Mouse (Mus musculus) heart, embryonic 13.5 days (tissue): ENCODE measurements around the gene Tbc1d10a. TPM values are rescaled to one million over a fixed set of nuclear protein-coding genes. Genes with fewer than 3 reads are reported as not detected.
A peak's percentile ranks its signal among the peaks of the same experiment; 100 is the strongest.

Source experiments
- ATAC-seq: fragments of 200-750 bp; cut with Nextera tagmentation; 2 replicates; pipeline ENCODE4 v1.8.0; 2017; ENCODE audit warnings: moderate TSS enrichment; ENCODE audit not compliant: insufficient number of reproducible peaks, low FRiP score, low TSS enrichment; ENCODE audit errors: extremely low read depth
- H3K27ac ChIP-seq: fragments of 300-500 bp; sonication (generic); replicated peaks from 2 replicates; pipeline ENCODE4 v1.5.1; 2015; ENCODE audit warnings: moderate library complexity, mild to moderate bottlenecking, inconsistent platforms
- H3K27me3 ChIP-seq: fragments of 300-500 bp; sonication (generic); replicated peaks from 2 replicates; pipeline ENCODE4 v1.6.1; 2015; ENCODE audit warnings: mild to moderate bottlenecking, inconsistent platforms
- H3K36me3 ChIP-seq: fragments of 300-500 bp; sonication (generic); 2 replicates; pipeline ENCODE4 v1.6.1; 2015; ENCODE audit warnings: mild to moderate bottlenecking, inconsistent platforms
- H3K4me1 ChIP-seq: fragments of 300-500 bp; sonication (generic); 2 replicates; pipeline ENCODE4 v1.6.1; 2015; ENCODE audit warnings: inconsistent platforms
- H3K4me2 ChIP-seq: fragments of 300-500 bp; sonication (generic); 2 replicates; pipeline ENCODE4 v1.6.1; 2015; ENCODE audit warnings: inconsistent platforms, mild to moderate bottlenecking, moderate library complexity
- H3K4me3 ChIP-seq: fragments of 300-500 bp; sonication (generic); 2 replicates; pipeline ENCODE4 v1.5.1; 2015; ENCODE audit warnings: moderate library complexity, mild to moderate bottlenecking, inconsistent platforms
- H3K9ac ChIP-seq: fragments of 300-500 bp; sonication (generic); 2 replicates; pipeline ENCODE4 v1.6.1; 2015; ENCODE audit warnings: inconsistent platforms, mild to moderate bottlenecking, moderate library complexity
- H3K9me3 ChIP-seq: fragments of 300-500 bp; sonication (generic); 2 replicates; pipeline ENCODE4 v1.6.1; 2016; ENCODE audit warnings: inconsistent platforms
- WGBS: fragments of 180-500 bp; shearing (Covaris S2); methylation state at CpG from one replicate; pipeline ENCODE4 v1.1.7; 2015; ENCODE audit warnings: mixed read lengths; 5-methylcytosine and 5-hydroxymethylcytosine counted together
- polyA plus RNA-seq: library from polyadenylated mRNA; unstranded; fragments of >200 nt; fragmentation: Nextera tagmentation; extraction: Ambion mirVana; gene quantifications from 2 replicates; pipeline ENCODE4 v1.2.1, GENCODE M21; 2015

Gene Tbc1d10a
- polyA plus RNA-seq, 1 experiment from 2014 or later, result 13.6 TPM

DNA sequence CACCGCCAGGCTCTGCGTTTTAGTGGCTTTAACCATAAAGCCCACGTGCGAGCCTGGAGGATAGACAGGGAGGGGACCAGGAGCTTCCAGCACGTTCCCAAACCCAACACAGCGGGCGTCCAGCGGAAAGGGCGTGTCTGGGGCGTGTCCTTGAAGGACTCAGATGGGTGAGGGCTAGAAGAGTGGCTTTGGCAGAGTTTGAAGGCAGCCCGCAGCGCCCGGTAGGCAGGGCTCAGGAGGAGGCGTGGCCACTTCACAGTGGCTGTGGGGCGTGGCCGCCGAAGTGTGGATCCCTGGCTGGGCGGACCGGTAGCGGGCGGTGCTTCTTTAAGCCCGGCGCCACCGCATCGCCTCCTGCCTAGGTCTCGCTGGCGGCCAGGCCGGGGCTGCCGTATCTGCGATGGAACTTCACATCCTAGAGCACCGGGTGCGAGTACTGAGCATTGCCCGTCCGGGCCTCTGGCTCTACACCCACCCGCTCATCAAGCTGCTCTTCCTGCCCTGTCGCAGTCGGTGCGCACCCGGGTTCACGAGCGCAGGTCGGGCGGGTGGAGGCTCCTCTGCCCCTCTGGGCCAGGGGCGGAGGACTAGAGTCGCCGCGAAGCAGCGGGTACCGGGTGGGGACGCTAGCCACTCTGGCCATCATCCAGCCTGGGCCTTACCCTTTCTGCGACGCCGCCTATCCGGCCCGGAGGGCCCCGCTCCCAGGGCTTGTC lies 31.5 kb downstream of the Tbc1d10a start, which contains the start of gene Castor1:
Gene Castor1, plus strand, starts transcription at position 312 of the 716 bp plus-strand sequence.
- peak; percentile 94 for ATAC-seq
- Histone ChIP-seq H3K4me3 (peak within 1 kb of the TSS; percentile 60), H3K27me3 (peaks cover 35% of the 10 kb centered on the region), H3K4me2 (peak within 1 kb of the TSS; percentile 92), H3K9me3 (no peaks in the 10 kb centered on the region), H3K27ac (peak within 1 kb of the TSS; percentile 72), H3K36me3 (peaks cover 26% of the 10 kb centered on the region), H3K4me1 (peaks cover 32% of the 10 kb centered on the region), H3K9ac (peak within 1 kb of the TSS; percentile 83)
- 2% methylated on average over 55 of the region's 56 CpGs for WGBS

DNA sequence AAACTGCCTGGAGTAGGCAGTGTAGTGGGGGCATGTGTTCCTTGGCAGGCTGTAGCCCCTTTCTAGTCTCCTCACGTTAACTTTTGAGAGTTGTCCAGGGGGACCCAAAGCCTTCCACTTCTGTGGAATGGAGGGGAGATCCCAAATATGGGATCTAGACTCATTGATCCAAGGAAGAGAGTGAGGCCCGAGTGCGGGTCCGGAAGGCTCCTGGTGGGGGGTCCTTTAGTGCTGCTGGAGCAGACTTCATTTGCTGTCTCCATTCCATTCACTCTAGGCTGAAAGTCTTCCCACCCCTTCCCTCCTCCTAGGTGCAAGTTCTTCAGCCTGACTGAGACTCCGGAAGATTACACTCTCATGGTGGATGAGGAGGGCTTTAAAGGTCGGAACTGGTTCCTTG lies 32.0 kb downstream of the Tbc1d10a start:
- no peak for ATAC-seq
- peak overlapping the region; percentile 92 for H3K4me2 ChIP-seq
- H3K9me3 ChIP-seq, result no peaks in the 10 kb centered on the region
- peak overlapping the region; percentile 60 for H3K4me3 ChIP-seq
- H3K4me1 ChIP-seq, result peaks cover 35% of the 10 kb centered on the region
- peaks cover 21% of the 10 kb centered on the region for H3K36me3 ChIP-seq
- peaks cover 35% of the 10 kb centered on the region for H3K27me3 ChIP-seq
- WGBS, result 8% methylated on average over 6 of the region's 6 CpGs
- peak overlapping the region; percentile 83 for H3K9ac ChIP-seq
- H3K27ac ChIP-seq, result peak overlapping the region; percentile 15; the same call in 1 of the 2 replicates

DNA sequence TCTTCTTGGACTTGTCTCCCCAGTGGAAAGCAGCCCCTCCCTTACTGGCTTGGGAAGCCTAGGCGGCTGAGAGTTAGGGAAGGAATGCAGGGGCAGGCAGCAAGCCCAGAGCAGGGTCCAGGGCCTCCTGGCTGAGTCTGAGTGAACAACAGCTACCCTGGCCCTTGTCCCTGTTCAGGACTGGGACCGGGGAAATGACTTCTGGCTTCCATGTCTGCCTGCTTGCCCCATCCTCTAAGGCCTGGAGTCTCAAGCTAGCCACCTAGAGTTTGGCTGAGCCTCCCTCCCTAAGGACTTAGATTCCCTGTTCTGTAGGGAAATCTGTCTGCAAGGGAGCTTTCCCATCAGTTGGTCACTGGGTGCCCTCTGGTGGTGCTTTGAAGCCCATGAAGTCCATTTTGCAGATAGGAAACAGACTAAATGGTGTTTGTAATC lies 32.7 kb downstream of the Tbc1d10a start:
- H3K4me3 ChIP-seq, result peak overlapping the region; percentile 60; the same call in 1 of the 2 replicates
- H3K9ac ChIP-seq, result peak overlapping the region; percentile 83; the same call in 1 of the 2 replicates
- peaks cover 14% of the 10 kb centered on the region for H3K36me3 ChIP-seq
- H3K4me2 ChIP-seq, result peak overlapping the region; percentile 92
- 16% methylated on average over 2 of the region's 2 CpGs for WGBS
- peaks cover 37% of the 10 kb centered on the region for H3K4me1 ChIP-seq
- H3K27me3 ChIP-seq, result peaks cover 35% of the 10 kb centered on the region
- no peak for ATAC-seq
- no peaks in the 10 kb centered on the region for H3K9me3 ChIP-seq
- H3K27ac ChIP-seq, result 0 out of 2 replicates have a peak overlapping the region, but pooled peaks have one; percentile 15

DNA sequence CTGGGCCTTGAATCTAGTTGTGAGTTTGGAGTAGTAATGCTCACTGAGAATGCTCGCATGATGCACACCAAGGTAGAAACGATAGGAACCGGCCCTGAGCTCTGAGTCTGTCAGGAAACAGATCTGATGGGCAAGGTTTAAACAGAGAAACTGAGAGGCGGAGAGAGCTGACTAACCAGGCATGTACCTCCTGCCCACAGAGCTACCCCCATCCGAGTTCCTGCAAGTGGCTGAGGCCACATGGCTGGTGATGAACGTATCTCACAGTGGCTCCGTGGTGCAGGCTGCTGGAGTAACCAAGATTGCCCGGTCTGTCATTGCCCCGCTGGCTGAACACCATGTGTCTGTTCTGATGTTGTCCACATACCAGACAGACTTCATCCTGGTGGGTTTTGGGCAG lies 33.3 kb downstream of the Tbc1d10a start:
- no peak overlapping the region for H3K4me3 ChIP-seq
- no peaks in the 10 kb centered on the region for H3K9me3 ChIP-seq
- peaks cover 37% of the 10 kb centered on the region for H3K4me1 ChIP-seq
- peaks cover 8% of the 10 kb centered on the region for H3K36me3 ChIP-seq
- 54% methylated on average over 9 of the region's 9 CpGs for WGBS
- peaks cover 35% of the 10 kb centered on the region for H3K27me3 ChIP-seq
- H3K9ac ChIP-seq, result no peak overlapping the region
- H3K4me2 ChIP-seq, result no peak overlapping the region
- H3K27ac ChIP-seq, result no peak overlapping the region
- ATAC-seq, result no peak

DNA sequence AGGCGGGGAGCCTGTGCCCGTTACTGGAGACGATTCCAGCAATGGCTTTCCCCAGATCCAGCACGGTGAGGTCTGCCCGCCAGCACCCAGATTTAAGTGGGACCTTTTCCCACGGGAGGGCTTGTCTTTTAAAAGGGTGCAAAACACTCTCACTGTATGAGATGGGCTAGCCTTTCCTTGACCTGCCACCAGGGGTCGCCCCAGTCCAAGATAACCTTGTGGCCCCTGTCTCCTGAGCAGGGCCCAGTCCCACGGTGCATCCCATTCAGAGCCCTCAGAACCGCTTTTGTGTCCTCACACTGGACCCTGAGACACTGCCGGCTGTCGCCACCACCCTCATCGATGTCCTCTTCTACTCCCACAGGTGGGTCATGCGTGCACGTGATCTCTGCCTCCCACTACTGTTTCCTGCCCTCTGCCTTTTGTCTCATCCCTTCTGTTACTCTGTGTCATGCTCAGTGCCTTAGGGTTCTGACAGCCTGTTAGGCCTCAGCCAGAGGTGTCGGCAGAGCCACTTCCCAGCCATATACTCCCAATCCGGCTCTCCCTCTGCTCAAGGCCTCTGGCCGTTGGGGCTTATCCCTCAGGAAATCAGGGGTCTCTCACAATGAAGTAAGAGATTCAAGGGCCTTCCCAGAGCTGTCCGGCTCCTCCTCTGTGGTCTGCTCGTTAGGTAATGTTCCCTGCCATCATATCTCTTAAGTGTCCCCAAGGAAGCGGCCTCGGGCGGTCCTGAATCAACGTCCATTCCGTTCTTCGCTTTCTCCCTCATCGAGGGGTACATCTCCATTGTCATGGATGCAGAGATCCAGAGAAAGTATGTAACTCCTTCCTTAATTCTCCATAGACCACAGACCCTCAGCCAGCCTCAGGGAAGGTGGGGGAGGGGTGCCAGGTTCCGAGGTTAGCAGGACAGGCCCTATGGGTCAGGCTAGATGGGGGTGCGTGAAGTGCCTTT lies 34.1 kb downstream of the Tbc1d10a start:
- Histone ChIP-seq H3K36me3 (no peaks in the 10 kb centered on the region), H3K27me3 (peaks cover 38% of the 10 kb centered on the region), H3K4me1 (peaks cover 34% of the 10 kb centered on the region), H3K4me3 (no peak overlapping the region), H3K27ac (no peak overlapping the region), H3K4me2 (no peak overlapping the region), H3K9ac (no peak overlapping the region), H3K9me3 (no peaks in the 10 kb centered on the region)
- ATAC-seq, result no peak
- 45% methylated on average over 28 of the region's 28 CpGs for WGBS

DNA sequence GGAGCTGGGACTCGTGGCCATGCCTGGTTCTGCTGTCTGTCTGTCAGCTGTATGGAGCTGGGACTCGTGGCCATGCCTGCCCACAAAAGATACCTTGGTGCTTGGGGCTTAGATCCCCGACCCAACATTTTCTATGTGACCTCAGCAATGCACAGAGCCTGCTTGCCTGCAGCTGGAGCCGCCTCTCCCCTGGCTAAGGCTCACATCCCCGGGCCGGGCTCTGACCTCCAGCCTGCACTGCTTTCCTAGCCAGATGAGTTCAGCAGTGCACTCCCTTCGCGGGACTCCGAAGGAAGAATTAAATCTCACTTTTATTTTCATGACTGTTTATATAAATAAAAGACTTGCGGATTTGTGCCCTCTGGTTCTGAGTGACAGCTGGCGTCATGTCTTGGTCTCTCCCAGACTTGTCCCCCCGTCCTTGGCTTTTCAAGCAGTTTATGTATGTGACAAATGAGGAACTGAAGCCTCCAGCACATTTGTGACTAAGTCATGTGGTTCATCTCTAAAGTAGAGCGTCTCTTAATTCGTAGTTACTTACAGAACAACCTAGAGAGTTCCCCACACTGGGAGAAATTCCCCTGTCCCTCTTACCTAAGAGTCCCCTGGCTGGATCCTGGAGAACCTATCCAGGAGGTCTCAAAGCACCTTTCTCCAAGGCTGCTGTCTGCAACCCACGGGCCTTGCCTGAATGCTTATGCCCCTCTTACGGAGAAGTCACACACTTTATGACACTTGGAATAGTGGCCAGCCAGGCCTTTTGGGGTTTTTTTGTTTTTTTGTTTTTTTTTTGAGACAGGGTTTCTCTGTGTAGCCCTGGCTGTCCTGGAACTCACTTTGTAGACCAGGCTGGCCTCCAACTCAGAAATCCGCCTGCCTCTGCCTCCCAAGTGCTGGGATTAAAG lies 35.7 kb downstream of the Tbc1d10a start:
- 69% methylated on average over 17 of the region's 17 CpGs for WGBS
- no peaks in the 10 kb centered on the region for H3K36me3 ChIP-seq
- peaks cover 35% of the 10 kb centered on the region for H3K27me3 ChIP-seq
- no peak for ATAC-seq
- no peak overlapping the region for H3K4me3 ChIP-seq
- no peak overlapping the region for H3K4me2 ChIP-seq
- no peak overlapping the region for H3K27ac ChIP-seq
- peaks cover 23% of the 10 kb centered on the region for H3K4me1 ChIP-seq
- no peaks in the 10 kb centered on the region for H3K9me3 ChIP-seq
- H3K9ac ChIP-seq, result no peak overlapping the region

DNA sequence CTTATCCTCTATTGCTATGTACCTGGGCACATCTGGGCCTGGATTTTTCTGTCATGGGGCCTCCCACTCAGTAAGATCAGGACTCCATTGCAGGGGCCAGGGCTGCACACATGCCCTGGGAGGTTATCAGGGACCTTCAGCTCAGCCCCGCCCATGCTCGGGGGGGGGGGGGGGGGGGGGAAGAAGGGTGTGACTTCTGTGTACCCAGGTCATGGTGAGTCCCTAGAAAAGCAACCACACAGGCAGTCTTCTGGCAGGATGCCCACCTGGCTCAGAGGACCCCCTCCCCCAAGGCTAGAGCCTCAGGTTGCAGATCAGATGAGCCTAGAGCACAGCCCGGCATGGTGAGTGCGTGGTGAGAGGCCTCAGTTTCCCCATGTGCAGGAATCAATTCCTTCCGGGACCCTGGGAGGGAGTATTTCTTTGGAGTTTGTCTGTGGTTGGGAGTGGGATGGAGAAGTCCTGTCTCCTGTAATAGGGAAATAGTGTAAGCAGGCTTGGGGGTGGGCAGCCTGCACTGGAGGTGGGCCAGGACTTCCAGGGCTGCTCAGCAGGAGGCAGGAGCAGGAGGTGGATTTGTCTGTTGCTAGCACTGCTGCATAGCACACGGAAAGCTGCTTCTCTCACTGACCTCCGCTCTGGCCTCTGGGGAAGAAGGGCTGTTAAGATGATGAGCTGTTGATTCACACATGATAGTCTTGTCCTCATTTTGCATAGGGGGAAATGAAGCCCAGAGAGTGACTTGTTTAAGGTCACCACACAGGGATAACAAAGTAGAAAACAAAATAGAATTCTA lies 37.0 kb downstream of the Tbc1d10a start:
- peak overlapping the region; percentile 28 for H3K4me3 ChIP-seq
- peak; percentile 66; the same call in 1 of the 2 replicates for ATAC-seq

DNA sequence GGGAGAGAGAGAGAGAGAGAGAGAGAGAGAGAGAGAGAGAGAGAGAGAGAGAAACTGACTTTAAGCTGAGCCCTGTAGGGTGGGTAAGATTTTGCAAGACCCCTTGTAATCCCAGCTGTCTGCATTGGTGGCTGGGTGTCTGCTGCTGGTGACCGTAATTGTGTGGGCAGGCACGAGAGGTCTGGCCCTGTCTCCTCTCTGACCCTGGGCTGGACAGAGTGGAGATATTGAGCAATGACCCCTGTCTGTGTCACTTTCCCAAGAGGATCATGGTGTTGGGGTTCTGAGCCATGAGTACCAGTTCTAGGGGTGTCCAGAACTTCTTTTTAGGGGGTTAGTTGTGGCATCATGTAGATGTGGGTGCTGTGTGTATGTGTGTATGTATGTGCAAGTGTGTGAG lies 37.6 kb downstream of the Tbc1d10a start:
- Histone ChIP-seq H3K36me3 (no peaks in the 10 kb centered on the region), H3K9ac (peak overlapping the region; percentile 19; the same call in 1 of the 2 replicates), H3K27me3 (peaks cover 19% of the 10 kb centered on the region), H3K4me2 (peak overlapping the region; percentile 42; the same call in 1 of the 2 replicates), H3K4me1 (peaks cover 13% of the 10 kb centered on the region), H3K27ac (no peak overlapping the region; the same call in 1 of the 2 replicates), H3K4me3 (peak overlapping the region; percentile 16; the same call in 1 of the 2 replicates), H3K9me3 (no peaks in the 10 kb centered on the region)
- WGBS, result 50% methylated on average over 2 of the region's 2 CpGs
- no peak for ATAC-seq

More for the DNA sequence above, 37.0 kb downstream of the Tbc1d10a start:
- H3K4me2 ChIP-seq, result peak overlapping the region; percentile 42
- no peaks in the 10 kb centered on the region for H3K9me3 ChIP-seq
- H3K9ac ChIP-seq, result peak overlapping the region; percentile 19; the same call in 1 of the 2 replicates
- peaks cover 17% of the 10 kb centered on the region for H3K4me1 ChIP-seq
- H3K36me3 ChIP-seq, result no peaks in the 10 kb centered on the region
- 33% methylated on average over 5 of the region's 7 CpGs for WGBS
- peaks cover 25% of the 10 kb centered on the region for H3K27me3 ChIP-seq
- H3K27ac ChIP-seq, result no peak overlapping the region; the same call in 1 of the 2 replicates

DNA sequence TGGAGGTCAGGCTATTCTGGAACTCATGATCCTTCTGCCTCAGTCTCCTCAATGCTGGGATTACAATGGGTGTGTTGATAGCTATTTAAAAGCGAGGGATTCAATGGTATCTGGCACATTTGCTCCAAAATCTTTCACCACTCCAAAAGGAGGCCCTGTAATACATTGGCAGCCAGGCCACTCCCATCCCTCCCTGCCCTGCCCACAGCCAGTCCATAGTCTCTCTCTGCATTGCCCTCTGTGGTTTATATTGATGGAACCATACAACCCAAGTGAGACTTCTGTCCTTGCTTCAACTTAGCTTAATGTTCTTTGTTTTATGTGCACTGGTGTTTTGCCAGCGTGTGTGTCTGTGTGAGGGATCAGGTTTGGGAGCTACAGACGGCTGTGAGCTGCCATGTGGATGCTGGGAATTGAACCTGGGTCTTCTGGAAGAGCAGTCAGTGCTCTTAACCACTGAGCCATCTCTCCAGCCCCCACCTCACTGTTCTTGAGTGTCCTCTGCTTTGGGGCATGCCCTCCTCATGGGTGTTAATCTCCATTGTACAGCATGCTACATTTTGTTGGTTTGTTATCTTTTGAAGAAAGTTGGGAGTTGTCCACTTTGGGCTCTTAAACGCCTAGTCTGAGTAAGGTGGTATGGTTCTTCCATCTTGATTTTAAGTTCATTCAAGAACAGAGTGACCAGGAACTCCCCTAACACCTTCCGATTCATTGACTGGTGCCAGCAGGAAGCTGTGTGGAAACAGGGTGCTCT lies 40.2 kb downstream of the Tbc1d10a start:
- ATAC-seq, result no peak
- no peak overlapping the region for H3K4me3 ChIP-seq

More for the DNA sequence above, 40.2 kb downstream of the Tbc1d10a start:
- Histone ChIP-seq H3K4me1 (peaks cover 10% of the 10 kb centered on the region), H3K9me3 (no peaks in the 10 kb centered on the region), H3K27me3 (0 out of 2 replicates have a peak, but pooled peaks cover 10% of the 10 kb centered on the region), H3K4me2 (peak overlapping the region; percentile 7; the same call in 1 of the 2 replicates), H3K36me3 (no peaks in the 10 kb centered on the region), H3K9ac (no peak overlapping the region), H3K27ac (no peak overlapping the region)
- 67% methylated on average over 5 of the region's 5 CpGs for WGBS
